Mouse (Mus musculus): ENCODE results near the gene Tlr4. TPM values are rescaled to one million over a fixed set of nuclear protein-coding genes. Genes with fewer than 3 reads are reported as not detected.

Tlr4 gene
- polyA plus RNA-seq, 1 experiment = 43.4 TPM

GRCm38 (mm10) chr4:66938489-66939061, 111.2 kb downstream of the Tlr4 start:
- Histone ChIP-seq H3K27ac (ENCODE audit: insufficient read depth, low read depth, low read length) (no peak overlapping the region), H3K4me1 (ENCODE audit: control insufficient read depth, insufficient read depth, low read length) (no peaks in the 10 kb centered on the region), H3K4me3 (ENCODE audit: insufficient read depth, low read length) (no peak overlapping the region)
- TF ChIP-seq POLR2A (IDR thresholded peaks at IDR 0.05; ENCODE audit: borderline replicate concordance, low read depth, low read length) (no peak), CTCF (IDR thresholded peaks at IDR 0.05; ENCODE audit: low read depth, low read length) (no peak)

DNA sequence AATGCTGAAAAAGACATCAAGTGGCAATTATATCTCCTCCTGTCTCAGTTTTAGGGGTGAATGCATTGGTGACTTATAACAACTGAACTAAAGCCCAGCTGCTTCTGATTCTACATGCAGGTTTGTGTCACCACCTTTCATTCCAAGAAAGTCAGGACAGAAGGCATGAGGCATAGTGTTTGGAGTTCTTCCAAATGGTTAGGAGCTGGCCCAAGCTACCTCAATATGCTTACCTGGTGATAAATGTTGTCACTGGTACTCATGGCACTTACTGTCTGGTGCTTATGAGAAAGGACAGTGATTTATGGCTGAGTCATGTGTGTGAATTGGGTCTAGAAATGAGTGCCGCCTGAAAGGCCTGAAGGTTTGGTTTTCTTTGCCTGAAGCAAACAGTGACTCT, 114.5 kb downstream of the Tlr4 start:
- no peak overlapping the region for H3K27ac ChIP-seq (ENCODE audit: insufficient read depth, low read depth, low read length)
- TF ChIP-seq POLR2A (IDR thresholded peaks at IDR 0.05; ENCODE audit: borderline replicate concordance, low read depth, low read length) (no peak), CTCF (IDR thresholded peaks at IDR 0.05; ENCODE audit: low read depth, low read length) (no peak)

DNA sequence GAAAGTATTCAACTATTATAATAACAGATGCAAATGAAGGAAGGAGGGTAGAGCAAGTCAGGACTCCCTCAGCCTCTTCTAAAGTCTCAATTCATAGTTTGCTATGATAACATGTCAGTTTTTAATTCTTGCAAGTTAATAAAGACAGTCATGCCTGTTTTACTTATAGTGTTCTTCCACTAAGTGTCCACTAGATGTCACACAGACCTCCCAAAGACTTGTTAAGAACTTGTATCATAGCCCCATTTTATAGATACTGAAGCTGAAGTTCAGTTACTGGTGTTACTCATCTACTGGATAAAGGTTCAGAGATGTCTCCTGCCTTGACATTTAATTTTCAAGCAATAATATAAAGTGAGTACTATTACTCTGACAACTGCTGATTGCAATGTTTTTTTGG, 116.3 kb downstream of the Tlr4 start:
- TF ChIP-seq CTCF (IDR thresholded peaks at IDR 0.05; ENCODE audit: low read depth, low read length) (no peak), POLR2A (IDR thresholded peaks at IDR 0.05; ENCODE audit: borderline replicate concordance, low read depth, low read length) (no peak)
- H3K4me1 ChIP-seq (ENCODE audit: control insufficient read depth, insufficient read depth, low read length) = no peaks in the 10 kb centered on the region
- H3K4me3 ChIP-seq (ENCODE audit: insufficient read depth, low read length) = no peak overlapping the region
- no peak overlapping the region for H3K27ac ChIP-seq (ENCODE audit: insufficient read depth, low read depth, low read length)

More for the DNA sequence above, 114.5 kb downstream of the Tlr4 start:
- no peaks in the 10 kb centered on the region for H3K4me1 ChIP-seq (ENCODE audit: control insufficient read depth, insufficient read depth, low read length)
- no peak overlapping the region for H3K4me3 ChIP-seq (ENCODE audit: insufficient read depth, low read length)

DNA sequence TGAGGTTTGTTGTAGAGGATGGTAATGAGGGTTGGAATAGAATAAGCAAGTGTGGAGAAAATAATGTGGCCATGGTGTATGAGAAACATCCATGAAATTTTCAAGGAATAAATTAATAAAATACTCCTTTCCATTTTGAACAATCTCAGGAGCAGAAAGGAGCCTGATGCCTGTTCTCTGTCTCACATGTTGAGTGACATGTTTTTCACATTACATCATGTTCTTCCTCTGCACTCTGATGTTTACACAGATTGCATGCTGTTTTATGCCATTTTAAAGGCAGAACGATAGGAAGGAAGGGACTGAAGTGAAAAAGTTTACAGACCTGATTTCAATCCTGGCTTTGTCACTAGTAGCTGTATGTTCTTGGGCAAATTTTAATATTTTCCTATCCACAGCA, 120.3 kb downstream of the Tlr4 start:
- Histone ChIP-seq H3K27ac (ENCODE audit: insufficient read depth, low read depth, low read length) (no peak overlapping the region), H3K4me1 (ENCODE audit: control insufficient read depth, insufficient read depth, low read length) (no peaks in the 10 kb centered on the region), H3K4me3 (ENCODE audit: insufficient read depth, low read length) (no peak overlapping the region)
- TF ChIP-seq POLR2A (IDR thresholded peaks at IDR 0.05; ENCODE audit: borderline replicate concordance, low read depth, low read length) (no peak), CTCF (IDR thresholded peaks at IDR 0.05; ENCODE audit: low read depth, low read length) (no peak)

- TF ChIP-seq POLR2A (IDR thresholded peaks at IDR 0.05; ENCODE audit: borderline replicate concordance, low read depth, low read length) = no peak
- TF ChIP-seq CTCF (IDR thresholded peaks at IDR 0.05; ENCODE audit: low read depth, low read length) = no peak
- Histone ChIP-seq H3K27ac (ENCODE audit: insufficient read depth, low read depth, low read length) (no peak overlapping the region), H3K4me1 (ENCODE audit: control insufficient read depth, insufficient read depth, low read length) (no peaks in the 10 kb centered on the region), H3K4me3 (ENCODE audit: insufficient read depth, low read length) (no peak overlapping the region)
These were observed 147.5 kb downstream of the Tlr4 start for GRCm38 (mm10) chr4:66974918-66975317.
